Mouse (Mus musculus): ENCODE measurements around the gene Rtn3.

- TF ChIP-seq GATA1 (IDR thresholded peaks at IDR 0.05; ENCODE audit: low read length) (no peak), TAL1 (IDR thresholded peaks at IDR 0.05; ENCODE audit: low read length) (no peak)
These were observed 60.4 kb downstream of the Rtn3 start for GRCm38 (mm10) chr19:7422656-7423027.
